Mouse (Mus musculus) E14TG2a.4 (cell line): Measurements from ENCODE around the gene Sfxn1.

Source experiments
- H3K27me3 ChIP-seq: 2 replicates; pipeline ENCODE4 v1.6.1; 2014; ENCODE audit warnings: low read length, control low read depth; ENCODE audit not compliant: insufficient read depth
- H3K36me3 ChIP-seq: 2 replicates; pipeline ENCODE4 v1.6.1; 2014; ENCODE audit warnings: low read length, control low read depth; ENCODE audit not compliant: insufficient read depth
- H3K4me1 ChIP-seq: replicated peaks from 2 replicates; pipeline ENCODE4 v1.6.1; 2014; ENCODE audit warnings: low read depth, low read length, control low read depth
- H3K4me3 ChIP-seq: replicated peaks from 2 replicates; pipeline ENCODE4 v1.5.1; 2014; ENCODE audit warnings: mild to moderate bottlenecking, low read length
- H3K9me3 ChIP-seq: 2 replicates; pipeline ENCODE4 v1.6.1; 2014; ENCODE audit warnings: low read length, control low read depth
- CTCF ChIP-seq: conservative IDR thresholded peaks from 2 replicates; pipeline ENCODE4 v1.5.1; 2014; ENCODE audit warnings: low read length
- NANOG ChIP-seq: IDR thresholded peaks from 2 replicates; pipeline ENCODE4 v1.6.1; 2014; ENCODE audit warnings: borderline replicate concordance, low read length, mixed read lengths
- POU5F1 ChIP-seq: IDR thresholded peaks from 2 replicates; pipeline ENCODE4 v1.6.1; 2014; ENCODE audit warnings: low read length, borderline replicate concordance

The Sfxn1 gene

DNA sequence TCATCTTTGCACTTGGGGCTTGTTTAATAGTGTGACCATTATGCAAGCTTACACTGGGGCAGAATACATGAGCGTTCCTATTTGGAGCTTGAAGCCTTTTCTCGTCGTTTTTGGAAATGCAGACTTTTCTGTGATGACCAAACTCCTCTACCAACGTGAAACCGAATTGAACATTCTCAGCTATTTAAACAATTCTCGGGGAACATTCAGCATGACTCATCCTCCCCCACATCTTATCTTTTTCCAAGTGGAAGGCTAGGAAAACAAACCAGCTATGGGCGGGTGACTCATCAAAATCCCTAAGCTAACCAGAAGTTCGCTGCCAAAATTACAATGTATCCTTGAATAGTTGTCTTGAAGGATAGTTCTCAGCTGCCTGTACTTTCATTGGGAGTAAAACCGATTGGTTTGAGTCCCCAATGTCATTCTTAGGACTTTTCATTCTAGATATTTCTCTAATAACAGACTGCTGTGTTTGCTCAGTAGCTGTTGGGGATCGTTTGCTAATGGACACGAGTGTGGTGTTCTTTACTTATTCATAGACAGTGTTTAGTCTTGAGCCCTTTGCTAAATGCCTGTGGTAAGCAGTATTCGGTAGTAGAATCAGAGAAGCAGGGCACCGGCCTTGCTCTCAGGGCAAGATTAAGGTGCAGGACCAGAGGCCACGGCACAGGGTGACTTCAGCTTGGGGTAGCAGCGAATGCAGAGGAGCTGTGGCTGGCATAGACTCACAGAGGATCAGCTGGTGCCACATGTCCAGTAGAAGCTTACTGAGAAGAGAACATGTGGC is 29.6 kb downstream of the Sfxn1 start:
- H3K27me3 ChIP-seq, result no peaks in the 10 kb centered on the region
- TF ChIP-seq NANOG (no peak), CTCF (no peak), POU5F1 (no peak)
- H3K36me3 ChIP-seq, result peaks cover 98% of the 10 kb centered on the region
- H3K4me1 ChIP-seq, result 0 out of 2 replicates have a peak, but pooled peaks cover 5% of the 10 kb centered on the region
- no peaks in the 10 kb centered on the region for H3K9me3 ChIP-seq
- H3K4me3 ChIP-seq, result no peak overlapping the region

DNA sequence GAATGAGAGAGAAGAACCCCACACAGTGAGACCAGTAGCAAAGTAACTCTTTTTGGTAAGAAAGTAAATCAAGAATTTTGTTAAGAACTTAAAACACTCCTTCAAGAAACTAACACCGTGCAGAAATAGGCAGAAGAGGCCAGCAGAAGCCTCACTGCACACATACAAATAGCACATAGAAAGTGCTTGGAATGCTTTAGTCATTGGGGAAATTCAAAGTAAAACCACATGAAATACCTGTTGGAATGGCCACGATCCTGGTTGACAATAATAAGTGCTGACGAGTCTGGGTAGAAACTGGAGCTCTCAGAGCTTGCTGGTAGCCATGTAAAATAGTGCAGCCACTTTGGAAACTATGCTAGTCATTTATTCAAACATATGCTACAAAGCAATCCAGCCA is 30.4 kb downstream of the Sfxn1 start:
- no peak for TF ChIP-seq CTCF
- TF ChIP-seq POU5F1, result no peak
- H3K36me3 ChIP-seq, result peaks cover 98% of the 10 kb centered on the region
- no peaks in the 10 kb centered on the region for H3K27me3 ChIP-seq
- no peak overlapping the region for H3K4me3 ChIP-seq
- H3K9me3 ChIP-seq, result no peaks in the 10 kb centered on the region
- 0 out of 2 replicates have a peak, but pooled peaks cover 5% of the 10 kb centered on the region for H3K4me1 ChIP-seq

DNA sequence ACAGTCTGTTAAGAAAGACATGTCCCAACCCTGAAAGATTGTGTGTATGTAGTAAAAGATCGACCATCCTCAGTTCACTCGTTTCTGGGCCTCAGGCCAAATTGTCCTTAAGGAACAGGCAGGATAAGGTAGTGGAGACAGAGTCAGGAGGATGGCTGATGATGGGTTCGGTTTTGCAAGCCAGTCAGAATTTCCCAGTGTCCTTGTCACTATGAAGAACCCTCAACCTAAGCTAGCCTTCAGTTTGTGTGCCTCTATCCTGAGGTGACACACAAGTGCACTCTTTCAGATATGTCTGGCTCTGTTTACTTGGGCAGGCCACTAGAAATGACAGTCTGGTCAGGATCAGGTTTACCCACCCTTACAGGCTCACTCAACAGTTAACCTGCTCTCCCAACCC is 31.6 kb downstream of the Sfxn1 start:
- TF ChIP-seq NANOG, result no peak
- TF ChIP-seq CTCF, result no peak
- TF ChIP-seq POU5F1, result no peak
- Histone ChIP-seq H3K36me3 (peaks cover 98% of the 10 kb centered on the region), H3K9me3 (no peaks in the 10 kb centered on the region), H3K4me3 (no peak overlapping the region), H3K27me3 (no peaks in the 10 kb centered on the region), H3K4me1 (0 out of 2 replicates have a peak, but pooled peaks cover 5% of the 10 kb centered on the region)

DNA sequence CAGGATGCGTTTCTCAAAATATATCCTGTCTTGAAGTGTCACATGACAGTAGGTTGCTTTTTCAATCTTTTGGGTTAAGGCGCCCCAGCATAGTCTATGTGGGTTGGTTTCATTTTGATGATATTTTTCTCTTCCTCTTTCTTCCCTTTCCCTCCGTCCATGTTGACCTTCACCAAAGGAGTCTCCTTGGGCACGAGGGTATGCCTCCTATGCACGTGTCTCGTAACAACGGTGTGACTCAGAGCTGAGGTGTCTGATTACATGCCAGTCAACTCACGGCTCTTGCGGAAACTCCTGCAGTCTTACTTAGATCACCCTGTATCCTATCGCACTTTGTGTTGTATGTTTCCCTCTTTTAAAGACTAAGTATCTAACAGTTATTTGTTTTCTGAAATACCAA is 32.2 kb downstream of the Sfxn1 start:
- no peaks in the 10 kb centered on the region for H3K27me3 ChIP-seq
- peaks cover 98% of the 10 kb centered on the region for H3K36me3 ChIP-seq
- TF ChIP-seq NANOG (no peak), CTCF (no peak), POU5F1 (no peak)
- H3K4me3 ChIP-seq, result no peak overlapping the region
- H3K9me3 ChIP-seq, result no peaks in the 10 kb centered on the region
- H3K4me1 ChIP-seq, result 0 out of 2 replicates have a peak, but pooled peaks cover 5% of the 10 kb centered on the region

DNA sequence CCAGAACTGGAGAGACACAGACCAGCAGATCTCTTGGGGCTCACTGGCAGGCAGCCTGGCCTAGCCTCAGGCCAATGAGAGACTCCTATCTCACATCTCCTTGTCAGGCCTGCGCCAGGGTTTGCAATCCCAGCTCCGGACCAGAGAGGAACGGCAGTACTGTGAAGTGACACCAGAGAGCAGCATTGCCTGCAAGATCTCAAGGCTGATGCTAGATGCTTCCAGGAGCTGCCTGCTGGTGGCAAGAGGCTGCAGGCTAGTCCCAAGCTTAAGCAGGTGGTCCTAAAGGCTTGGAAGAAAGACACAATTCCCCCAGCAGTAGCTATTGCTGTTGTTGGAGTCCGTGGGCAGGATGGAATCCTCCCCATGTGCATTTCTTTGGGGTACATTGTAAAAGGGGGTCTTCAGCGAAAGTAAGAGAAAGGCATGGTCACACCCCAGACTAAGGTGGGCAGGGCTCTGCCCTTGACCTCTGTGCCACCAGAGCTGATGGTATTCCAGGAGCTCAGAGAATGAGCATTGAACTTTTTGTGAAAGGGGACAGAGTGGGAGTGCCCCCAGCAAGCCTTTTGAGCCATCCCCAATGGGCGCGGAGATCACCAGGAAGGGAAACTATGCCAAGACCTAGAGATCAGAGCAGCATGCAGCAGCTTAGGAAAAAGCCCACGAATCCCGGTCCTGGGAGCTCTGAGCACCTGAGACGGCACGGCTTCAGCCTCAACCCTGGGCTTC is 42.3 kb downstream of the Sfxn1 start:
- peaks cover 31% of the 10 kb centered on the region for H3K4me1 ChIP-seq
- H3K36me3 ChIP-seq, result 0 out of 2 replicates have a peak, but pooled peaks cover 3% of the 10 kb centered on the region
- H3K4me3 ChIP-seq, result no peak overlapping the region
- TF ChIP-seq POU5F1 (no peak), NANOG (no peak), CTCF (peak; percentile 80)
- H3K27me3 ChIP-seq, result peaks cover 19% of the 10 kb centered on the region
- H3K9me3 ChIP-seq, result peaks cover 6% of the 10 kb centered on the region

DNA sequence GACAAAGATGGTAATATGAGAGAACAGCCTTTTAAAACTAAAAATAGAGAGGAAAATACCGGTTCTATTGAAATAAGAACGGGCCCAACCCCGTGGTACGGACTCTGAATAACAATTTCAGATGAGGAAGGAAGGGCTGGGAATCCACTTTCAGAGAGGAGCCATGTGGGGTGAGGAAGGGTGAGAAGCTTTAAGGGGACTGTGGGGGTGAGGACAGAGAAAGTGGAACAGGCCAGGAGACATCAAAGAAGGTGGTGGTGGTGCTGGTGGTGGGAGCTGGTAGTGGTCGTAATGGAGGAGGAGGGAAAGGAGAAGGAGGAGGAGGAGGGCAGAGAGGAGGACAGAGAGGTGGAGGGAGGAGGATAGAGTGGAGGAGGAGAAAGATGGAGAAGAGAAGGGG is 43.3 kb downstream of the Sfxn1 start:
- H3K27me3 ChIP-seq, result peaks cover 19% of the 10 kb centered on the region
- H3K9me3 ChIP-seq, result peaks cover 9% of the 10 kb centered on the region
- H3K4me1 ChIP-seq, result peaks cover 39% of the 10 kb centered on the region
- H3K4me3 ChIP-seq, result no peak overlapping the region
- TF ChIP-seq POU5F1 (no peak), NANOG (no peak), CTCF (no peak)
- no peaks in the 10 kb centered on the region for H3K36me3 ChIP-seq

DNA sequence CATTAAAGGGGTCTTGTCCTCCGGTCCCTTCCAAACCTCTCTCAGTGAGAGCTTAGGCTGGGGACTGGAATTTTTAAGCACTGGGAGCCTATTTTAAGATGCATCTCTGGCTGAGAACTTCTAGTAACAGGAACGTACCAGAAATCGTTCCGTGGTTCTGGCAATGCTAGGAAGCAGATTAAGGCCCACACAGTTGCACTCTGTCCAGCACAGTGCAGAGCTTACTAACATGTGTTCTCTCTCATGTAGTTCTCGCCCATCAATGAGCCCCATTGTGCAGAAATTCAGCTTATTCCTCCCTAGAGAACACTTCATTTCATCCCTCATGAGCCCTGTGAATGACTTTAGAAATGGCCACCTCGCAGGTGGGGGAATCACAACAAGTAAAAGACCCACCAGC is 44.1 kb downstream of the Sfxn1 start:
- Histone ChIP-seq H3K4me1 (peaks cover 39% of the 10 kb centered on the region), H3K4me3 (no peak overlapping the region), H3K27me3 (peaks cover 19% of the 10 kb centered on the region), H3K9me3 (peaks cover 9% of the 10 kb centered on the region), H3K36me3 (no peaks in the 10 kb centered on the region)
- no peak for TF ChIP-seq NANOG
- no peak for TF ChIP-seq POU5F1
- no peak for TF ChIP-seq CTCF

DNA sequence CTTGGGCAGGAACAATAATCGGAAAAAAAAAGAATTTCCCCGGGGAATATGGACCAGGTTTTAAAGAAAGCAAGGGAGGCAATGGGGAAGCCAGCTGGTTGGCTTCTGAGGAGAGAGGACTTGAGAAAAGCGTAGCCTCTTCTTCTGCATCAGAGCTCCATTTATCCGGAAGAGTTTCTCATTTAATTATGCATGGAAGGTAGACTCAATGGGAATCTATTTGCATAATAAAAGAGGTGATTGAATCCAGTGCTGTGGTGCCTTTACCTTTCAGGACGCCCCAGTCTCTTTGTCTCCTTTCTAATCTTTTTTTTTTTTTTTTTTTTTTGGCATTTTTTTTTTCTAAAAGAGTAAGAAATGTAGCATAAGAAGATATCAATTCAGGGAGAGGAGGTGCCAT is 46.7 kb downstream of the Sfxn1 start:
- peaks cover 22% of the 10 kb centered on the region for H3K27me3 ChIP-seq
- H3K4me1 ChIP-seq, result peaks cover 39% of the 10 kb centered on the region
- peak; percentile 72; the same call in 1 of the 2 replicates for TF ChIP-seq NANOG
- TF ChIP-seq POU5F1, result peak; percentile 89
- no peak for TF ChIP-seq CTCF
- H3K9me3 ChIP-seq, result peaks cover 23% of the 10 kb centered on the region
- no peaks in the 10 kb centered on the region for H3K36me3 ChIP-seq
- no peak overlapping the region for H3K4me3 ChIP-seq
